Mouse (Mus musculus): ENCODE data around the gene Galntl6.
"Not testable (repeated sequence)": the region's sequence is repeated elsewhere in the genome, so short reads cannot be mapped to it uniquely, and the experiment has no call there.

Gene Galntl6

GRCm38 (mm10) chr8:58604751-58605150 lies 307.7 kb downstream of the Galntl6 start:
- no peak for DNase-seq (ENCODE audit: low read depth, low spot score)

- no peak for DNase-seq (ENCODE audit: low read depth, low spot score)
These were observed 314.6 kb downstream of the Galntl6 start for GRCm38 (mm10) chr8:58597834-58598233.

GRCm38 (mm10) chr8:58575346-58575745 lies 337.1 kb downstream of the Galntl6 start:
- DNase-seq (ENCODE audit: low read depth, low spot score) = no peak

- DNase-seq (ENCODE audit: low read depth, low spot score) = no peak
These were observed 344.4 kb downstream of the Galntl6 start for GRCm38 (mm10) chr8:58568086-58568485.

DNA sequence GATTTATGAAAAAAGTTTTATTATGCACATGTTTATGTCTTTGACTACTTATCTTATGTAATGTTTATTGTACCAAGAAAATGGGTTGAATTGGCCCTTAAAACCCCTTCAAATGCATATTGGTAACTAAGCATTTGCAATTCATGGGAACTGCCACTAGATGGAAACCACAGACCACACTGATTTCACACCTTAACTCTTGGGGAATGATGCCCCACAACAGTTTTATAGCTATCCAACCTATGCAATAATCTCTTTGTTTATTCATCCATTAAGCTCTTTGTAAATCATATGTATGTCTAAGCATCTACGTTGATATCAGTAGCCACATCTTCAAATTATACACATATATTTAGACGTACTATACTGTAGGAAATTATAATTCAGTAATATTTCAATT lies 346.3 kb downstream of the Galntl6 start:
- DNase-seq (ENCODE audit: low read depth, low spot score) = peak; percentile 8

DNA sequence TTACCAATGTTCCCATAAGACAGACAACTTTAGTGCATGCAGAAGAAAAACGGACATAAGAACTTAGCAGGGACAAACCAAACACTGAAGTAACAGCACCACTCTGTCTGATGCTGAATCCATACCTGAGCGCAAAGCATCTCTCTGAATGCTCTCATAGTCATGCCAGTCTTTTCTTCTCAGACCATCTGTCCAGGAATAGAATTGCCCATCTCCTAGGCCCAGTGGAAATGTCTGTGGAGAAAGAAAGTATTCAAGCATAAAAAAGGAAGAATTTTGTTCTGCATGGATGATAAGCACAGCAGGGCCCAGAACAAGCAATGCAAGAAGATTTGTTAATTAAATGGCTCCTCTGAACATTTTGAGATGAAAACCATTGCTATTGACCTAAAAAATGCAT lies 376.7 kb downstream of the Galntl6 start:
- no peak for DNase-seq (ENCODE audit: low read depth, low spot score)

GRCm38 (mm10) chr8:58534631-58535030 lies 377.8 kb downstream of the Galntl6 start:
- DNase-seq (ENCODE audit: low read depth, low spot score) = peak; percentile 4

DNA sequence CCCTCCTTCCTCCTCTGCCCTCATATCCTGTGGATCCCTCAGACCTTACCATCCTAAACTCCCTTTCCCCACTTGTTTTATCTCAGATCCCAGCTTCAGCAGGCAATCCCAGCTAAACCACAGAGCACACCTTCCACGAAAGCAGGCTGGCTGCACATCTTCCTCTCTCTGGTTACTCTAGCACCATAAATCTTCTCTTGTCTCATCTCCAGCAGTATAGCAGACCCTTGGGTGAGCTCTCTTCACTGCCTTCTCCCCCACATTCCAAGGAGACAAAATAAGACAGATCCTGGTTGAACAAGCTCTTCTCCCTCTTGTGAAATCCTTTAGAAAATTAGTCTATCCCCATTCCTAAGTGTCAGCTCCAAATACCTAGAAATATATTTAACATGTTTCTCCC lies 389.0 kb downstream of the Galntl6 start:
- no peak for DNase-seq (ENCODE audit: low read depth, low spot score)

- DNase-seq (ENCODE audit: low read depth, low spot score) = no peak
These were observed 390.5 kb downstream of the Galntl6 start for GRCm38 (mm10) chr8:58521932-58522331.

DNA sequence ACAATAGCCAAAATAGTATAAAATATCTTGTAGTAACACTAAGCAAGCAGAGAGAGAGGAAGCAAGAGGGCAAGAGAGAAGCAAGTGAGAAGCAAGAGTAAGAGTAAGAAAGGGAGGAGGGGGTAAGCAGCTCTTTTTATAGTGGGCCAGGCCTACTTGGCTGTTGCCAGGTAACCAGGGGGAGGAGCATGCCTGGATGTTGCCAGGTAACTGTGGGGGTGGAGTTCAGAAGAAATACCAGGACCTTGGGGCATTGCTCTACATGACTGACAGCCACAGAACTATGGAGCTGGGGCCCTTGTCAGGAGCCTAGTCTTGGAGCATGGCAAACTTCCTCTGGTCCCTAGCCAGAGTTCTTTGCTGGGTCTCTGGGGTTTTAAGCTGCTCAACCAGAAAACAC lies 401.9 kb downstream of the Galntl6 start:
- DNase-seq (ENCODE audit: low read depth, low spot score) = no peak

GRCm38 (mm10) chr8:58509051-58509450 lies 403.4 kb downstream of the Galntl6 start:
- DNase-seq (ENCODE audit: low read depth, low spot score) = no peak

- DNase-seq (ENCODE audit: low read depth, low spot score) = no peak
These were observed 425.3 kb downstream of the Galntl6 start for GRCm38 (mm10) chr8:58487099-58487498.

DNA sequence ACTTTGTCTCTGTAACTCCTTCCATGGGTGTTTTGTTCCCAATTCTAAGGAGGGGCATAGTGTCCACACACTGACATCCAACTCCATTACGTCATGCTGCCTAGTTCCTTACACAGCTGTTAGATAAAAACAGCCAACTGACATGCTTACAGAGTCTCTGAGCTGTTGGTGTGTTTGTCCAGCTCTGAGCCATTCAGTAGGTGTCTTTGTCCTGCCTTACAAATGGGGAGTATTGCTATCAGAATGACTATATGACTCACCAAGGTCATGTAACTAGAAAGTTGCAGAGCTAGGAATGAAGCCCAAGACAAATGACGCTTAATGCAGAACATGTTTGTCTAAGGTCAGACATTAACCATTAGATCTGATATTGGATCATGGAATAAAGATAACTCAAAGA lies 449.1 kb downstream of the Galntl6 start:
- not testable (repeated sequence) for DNase-seq (ENCODE audit: low read depth, low spot score)

DNA sequence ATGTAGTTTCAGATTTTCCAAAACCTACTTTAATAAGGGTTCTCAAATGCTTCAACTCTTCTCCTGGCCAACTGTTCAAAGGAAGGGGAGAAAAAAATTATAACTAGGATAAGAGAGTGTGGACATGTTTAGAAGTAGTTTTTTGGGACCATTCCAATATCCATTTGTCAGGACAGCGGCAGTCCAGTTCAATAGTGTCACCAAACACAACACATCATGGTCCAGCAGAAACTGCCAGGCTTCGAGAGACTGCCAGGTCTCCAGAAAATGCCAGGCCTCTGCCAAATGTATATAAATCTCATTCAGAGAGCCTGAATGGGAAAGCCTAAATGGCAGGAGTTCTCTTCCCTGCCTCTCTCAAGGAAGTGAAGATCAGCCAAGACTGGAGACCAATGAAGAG lies 469.7 kb downstream of the Galntl6 start:
- DNase-seq (ENCODE audit: low read depth, low spot score) = no peak

GRCm38 (mm10) chr8:58418481-58418880 lies 494.0 kb downstream of the Galntl6 start:
- DNase-seq (ENCODE audit: low read depth, low spot score) = no peak

- DNase-seq (ENCODE audit: low read depth, low spot score) = no peak
These were observed 494.9 kb downstream of the Galntl6 start for GRCm38 (mm10) chr8:58417551-58417950.

- DNase-seq (ENCODE audit: low read depth, low spot score) = no peak
These were observed 515.9 kb downstream of the Galntl6 start for GRCm38 (mm10) chr8:58396500-58396899.

DNA sequence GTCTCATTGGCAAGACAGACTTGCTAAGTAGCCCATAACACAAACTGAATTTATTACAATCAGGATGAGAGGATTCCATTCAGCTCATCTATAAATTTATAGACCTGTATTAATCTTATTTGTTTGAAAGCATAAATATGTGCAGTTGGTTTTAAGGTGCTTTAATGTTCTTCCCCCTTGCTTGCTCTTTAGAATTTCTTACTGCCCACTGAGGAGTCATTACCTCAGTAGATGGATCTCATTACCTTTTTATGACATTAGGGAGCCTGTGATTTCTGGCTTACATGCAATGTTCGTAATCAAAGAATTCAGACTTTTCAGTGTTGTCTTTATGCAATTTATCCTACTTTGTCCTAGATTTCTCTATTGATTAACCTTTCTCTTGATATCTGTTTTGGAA lies 516.6 kb downstream of the Galntl6 start:
- no peak for DNase-seq (ENCODE audit: low read depth, low spot score)

- no peak for DNase-seq (ENCODE audit: low read depth, low spot score)
These were observed 540.1 kb downstream of the Galntl6 start for GRCm38 (mm10) chr8:58372389-58372788.

GRCm38 (mm10) chr8:58371979-58372378 lies 540.5 kb downstream of the Galntl6 start:
- DNase-seq (ENCODE audit: low read depth, low spot score) = no peak

GRCm38 (mm10) chr8:58331151-58331550 lies 581.3 kb downstream of the Galntl6 start:
- no peak for DNase-seq (ENCODE audit: low read depth, low spot score)

DNA sequence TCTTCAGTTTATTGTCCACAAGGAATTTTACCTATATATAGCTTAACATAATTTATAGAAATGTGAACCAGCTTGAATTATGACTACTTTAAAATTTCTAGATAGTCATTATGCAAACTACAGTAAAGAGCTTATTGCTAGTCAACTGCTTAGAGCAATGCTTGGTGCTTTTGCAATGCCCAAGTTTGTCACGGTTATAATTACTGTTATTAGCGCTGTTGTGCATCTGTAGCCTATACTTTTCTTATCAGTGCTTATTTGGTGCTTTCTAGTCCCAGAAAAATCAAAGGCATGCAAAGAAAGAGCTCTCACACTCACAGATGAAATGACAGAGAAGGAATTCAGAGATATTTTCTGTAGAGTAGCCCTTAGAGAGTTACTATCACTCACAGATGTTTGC lies 599.0 kb downstream of the Galntl6 start:
- DNase-seq (ENCODE audit: low read depth, low spot score) = no peak

GRCm38 (mm10) chr8:58291487-58291886 lies 621.0 kb downstream of the Galntl6 start:
- DNase-seq (ENCODE audit: low read depth, low spot score) = no peak

GRCm38 (mm10) chr8:58290080-58290479 lies 622.4 kb downstream of the Galntl6 start:
- DNase-seq (ENCODE audit: low read depth, low spot score) = no peak

DNA sequence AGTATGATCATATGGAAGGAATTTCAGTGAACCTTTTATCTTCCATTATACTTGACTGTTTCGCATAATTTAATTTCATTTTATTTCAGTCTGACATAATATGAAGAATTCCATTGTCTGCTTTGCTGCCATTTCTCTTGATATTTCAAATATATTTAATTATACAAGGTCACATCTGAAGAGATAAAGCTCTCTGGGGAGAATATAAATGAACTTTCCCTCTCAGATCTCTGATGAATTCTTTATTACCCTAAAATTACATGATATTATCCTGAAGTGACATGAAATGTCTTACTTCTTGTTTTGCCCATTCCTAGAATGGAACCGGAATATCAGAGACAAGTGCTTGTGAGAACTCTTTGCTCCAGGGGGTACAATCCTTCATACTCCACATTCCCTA lies 647.0 kb downstream of the Galntl6 start:
- no peak for DNase-seq (ENCODE audit: low read depth, low spot score)

Measured in retina, postnatal 7 days (tissue).